Mouse (Mus musculus) heart, postnatal 25 days (tissue): ENCODE measurements around the gene Zfp277. TPM values are rescaled to one million over a fixed set of nuclear protein-coding genes. Genes with fewer than 3 reads are reported as not detected.
A peak's percentile ranks its signal among the peaks of the same experiment; 100 is the strongest.

ENCODE experiments used
- DNase-seq: peaks from one replicate; pipeline ENCODE4 v3.0.0; 2022; ENCODE audit warnings: low spot score
- intact Hi-C: fragments of 180-260 bp; cut with DNase I; formaldehyde crosslinking; loops from one replicate; pipeline ENCODE4 v1.15.1; 2025
- total RNA-seq, 2 experiments: library from RNA; stranded (reverse); gene quantifications; 2 replicates each; pipeline ENCODE4 v1.2.3; 2021

Zfp277 gene
- total RNA-seq, 2 experiments from 2014 or later = 11.0 to 11.7 TPM

DNA sequence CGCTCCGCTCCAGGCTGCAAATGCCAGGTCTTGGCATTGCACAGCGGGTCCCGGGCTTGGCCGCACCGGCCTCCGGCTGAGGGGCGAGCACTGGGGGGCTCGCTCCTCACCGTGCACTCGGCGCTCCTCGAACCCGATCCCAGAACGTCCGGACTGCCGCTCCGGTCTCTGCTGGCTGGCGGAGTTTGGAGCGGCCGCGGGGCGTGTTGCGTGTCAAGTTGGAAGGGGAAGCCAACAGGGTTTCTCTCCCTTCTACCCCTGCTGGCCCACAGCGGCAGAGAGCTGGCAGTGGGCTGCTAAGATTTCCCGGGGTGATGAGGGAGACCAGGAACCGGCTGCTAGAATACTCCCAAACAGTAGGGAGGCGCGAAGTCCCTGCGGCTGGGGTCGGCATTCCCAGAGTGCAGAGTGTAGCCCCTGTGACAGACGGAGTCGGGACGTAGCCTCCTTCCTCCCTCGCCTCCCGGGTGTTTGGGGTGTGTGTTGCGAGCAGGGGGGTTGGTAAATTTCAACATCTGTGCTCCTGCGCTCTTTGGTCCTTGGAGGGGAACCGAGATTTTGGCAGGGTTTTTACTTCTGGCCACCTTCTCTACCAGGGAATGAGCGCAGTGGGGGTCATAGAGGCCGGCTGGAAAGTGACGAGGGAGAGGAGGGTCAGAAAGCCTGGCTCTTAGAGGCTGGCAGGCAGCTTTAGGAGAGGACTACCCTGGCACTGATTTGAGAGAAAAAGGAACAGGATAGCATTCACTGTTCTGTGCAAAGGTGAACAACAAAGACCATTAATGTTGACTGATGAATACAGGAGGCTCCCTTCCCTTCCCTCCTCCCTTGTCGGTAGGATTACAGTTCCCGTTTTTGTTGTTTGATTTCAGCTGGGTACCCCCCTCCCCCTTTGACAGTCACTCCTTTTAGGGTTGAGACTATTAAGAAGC lies 1.0 kb upstream of the Zfp277 start:
- intact Hi-C loops = loop anchor here (5.0 kb wide), 3 partner anchors 56 to 371 kb away; no protein-coding TSS in a partner anchor

DNA sequence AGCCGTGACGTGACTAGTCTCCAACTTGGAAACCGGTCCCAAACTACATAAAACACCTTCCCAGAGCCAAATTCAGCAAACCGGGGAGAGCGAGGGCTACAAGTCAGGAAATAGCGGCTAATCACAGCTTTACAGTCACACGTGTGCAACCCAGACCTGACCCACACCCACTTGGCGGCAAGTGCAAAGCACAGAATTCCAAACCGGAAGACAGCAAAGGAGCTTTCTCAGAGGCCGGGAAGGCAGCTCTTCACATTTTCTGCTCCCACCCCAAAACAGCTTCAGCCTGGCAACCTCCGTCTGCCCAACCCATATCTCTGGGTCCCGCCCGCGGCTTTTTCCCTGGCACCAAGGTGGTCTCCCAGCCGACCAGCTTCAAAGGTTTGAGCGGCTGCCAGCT lies 496 bp downstream of the Zfp277 start:
- no peak for DNase-seq
- intact Hi-C loops = loop anchor here (5.0 kb wide), 3 partner anchors 57 to 372 kb away; no protein-coding TSS in a partner anchor

More for the DNA sequence above, 1.0 kb upstream of the Zfp277 start:
- DNase-seq = peak; percentile 23

DNA sequence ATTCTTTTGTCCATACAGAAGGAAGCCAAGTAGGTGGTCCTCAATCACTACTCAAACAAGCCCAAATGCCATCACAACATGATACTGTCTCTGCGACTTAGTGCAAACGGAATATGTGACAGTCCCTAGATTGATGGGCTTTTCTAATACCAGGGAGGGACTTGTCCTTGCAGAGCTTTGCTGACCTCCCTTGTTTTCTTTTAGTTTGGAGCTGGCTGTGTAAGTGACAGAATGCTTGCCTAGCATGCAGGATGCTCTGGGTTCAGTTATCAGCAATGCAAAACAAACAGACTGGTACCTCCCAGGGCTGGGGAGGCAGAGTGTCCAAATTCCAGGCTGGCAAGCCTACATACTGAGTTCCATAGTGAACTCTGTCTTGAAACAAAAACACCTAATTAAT lies 7.7 kb downstream of the Zfp277 start:
- DNase-seq = no peak
- intact Hi-C loops = no loop called here

DNA sequence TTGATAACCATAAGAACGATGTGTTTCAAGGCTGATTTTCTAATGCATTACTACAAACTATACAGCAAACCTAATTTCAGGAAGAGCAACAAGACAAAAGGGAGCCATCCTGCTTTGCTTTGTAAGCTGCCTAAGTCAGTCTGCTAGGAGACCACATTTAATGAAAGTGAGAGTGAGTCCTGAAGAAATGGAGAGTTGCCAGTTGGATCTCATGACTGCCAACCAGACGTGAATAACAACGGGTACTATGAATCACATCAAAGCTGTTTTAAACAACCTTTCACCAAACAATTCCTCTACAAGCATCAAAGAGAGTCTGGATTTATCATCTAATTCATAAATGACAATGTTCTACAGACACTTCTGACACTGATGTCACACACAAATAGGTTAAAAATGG lies 11.6 kb downstream of the Zfp277 start:
- DNase-seq = no peak
- intact Hi-C loops = no loop called here

DNA sequence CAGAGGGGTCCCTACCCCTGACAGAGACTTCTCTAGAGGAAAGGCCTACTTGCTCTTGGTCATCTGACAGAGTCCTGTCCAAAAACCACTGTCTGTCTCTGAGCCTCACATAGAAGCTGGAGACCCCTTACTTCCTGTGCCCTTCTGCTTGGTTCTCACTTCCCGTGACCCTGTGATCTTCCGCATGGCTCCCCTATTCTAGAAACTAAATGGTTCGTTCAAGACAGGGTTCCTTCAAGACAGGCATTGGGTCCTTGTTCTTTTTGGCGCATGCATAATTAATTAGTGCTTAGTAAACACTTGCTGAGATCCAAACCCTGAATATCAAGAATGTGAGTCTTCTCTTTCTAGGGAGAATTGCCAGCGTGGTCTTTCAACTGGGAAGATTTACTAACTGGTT lies 14.6 kb downstream of the Zfp277 start:
- no peak for DNase-seq
- intact Hi-C loops = no loop called here

DNA sequence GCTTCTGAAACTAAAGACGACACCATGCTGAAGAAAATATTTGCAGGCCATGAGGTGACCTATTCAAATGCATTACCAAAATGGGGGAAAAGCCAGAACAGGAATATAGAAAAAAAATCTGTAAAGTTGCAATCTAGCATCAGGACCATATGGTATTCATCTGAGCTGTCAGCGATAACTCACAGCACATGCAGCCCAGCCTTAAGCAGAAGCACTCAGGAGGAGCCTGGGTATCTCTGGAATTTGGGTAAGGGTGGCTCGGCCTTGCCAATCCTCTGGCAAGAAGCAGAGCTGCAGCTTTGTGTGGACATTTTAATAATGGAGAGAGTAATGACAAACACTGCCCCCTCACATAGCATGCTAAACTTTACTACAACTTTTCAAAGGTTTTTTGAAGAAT lies 15.7 kb downstream of the Zfp277 start:
- DNase-seq = no peak
- intact Hi-C loops = no loop called here

DNA sequence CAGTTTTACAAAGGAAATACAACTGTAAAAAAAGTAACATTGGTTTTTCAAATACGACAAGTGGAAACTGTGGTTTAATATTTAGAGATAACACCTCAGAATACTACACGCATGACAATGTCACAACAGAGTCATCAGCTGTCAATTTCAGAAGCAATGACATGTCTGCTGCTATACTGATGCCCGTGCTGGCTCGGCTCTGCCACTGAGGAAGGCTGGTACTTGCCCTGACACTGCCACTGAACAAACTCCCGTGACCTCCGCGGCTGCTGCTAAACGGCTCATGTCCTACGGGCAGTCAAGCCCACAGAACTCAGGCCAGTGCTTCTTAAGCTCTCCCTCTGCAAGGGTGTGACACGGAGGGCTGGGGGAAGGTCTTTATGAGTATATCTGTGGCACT lies 18.1 kb downstream of the Zfp277 start:
- intact Hi-C loops = no loop called here

DNA sequence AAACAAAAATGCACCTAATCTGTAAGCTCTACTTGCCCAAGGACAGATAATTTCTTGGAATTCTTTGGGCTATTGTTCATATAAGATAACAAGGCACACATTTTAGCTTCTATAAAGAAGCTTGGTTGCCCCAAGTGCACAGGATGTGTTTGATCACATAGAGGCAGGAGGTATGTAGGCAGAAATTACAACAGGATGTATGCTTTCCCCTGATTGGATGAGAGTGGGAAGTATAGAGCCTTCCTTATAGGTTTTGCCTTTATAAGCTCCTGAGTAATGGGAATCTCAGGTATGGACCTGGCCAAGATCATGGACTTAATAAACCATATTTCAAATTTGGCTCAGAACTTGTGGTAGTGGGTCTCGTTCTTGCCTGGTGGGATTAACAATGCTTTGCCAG lies 20.7 kb downstream of the Zfp277 start:
- DNase-seq = no peak
- intact Hi-C loops = no loop called here

More for the DNA sequence above, 18.1 kb downstream of the Zfp277 start:
- DNase-seq = no peak

DNA sequence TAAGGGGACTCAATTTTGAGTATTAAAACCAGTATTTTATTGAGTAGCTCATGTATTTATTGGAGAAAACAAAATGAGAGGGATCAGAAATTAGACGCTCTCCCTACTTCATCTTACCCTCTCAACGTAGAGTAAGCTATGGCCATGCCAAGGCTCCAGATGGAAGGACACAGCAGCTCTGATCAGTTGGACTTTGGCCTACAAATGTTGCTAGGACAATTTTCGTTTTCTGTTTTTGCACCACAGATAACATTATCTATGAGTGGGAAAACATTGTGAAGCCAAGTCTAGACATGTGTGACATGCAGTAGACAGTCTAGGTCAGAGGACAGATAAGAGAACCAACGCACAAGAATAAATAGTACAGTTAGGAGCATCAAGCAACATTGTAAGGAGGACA lies 28.4 kb downstream of the Zfp277 start:
- intact Hi-C loops = no loop called here

DNA sequence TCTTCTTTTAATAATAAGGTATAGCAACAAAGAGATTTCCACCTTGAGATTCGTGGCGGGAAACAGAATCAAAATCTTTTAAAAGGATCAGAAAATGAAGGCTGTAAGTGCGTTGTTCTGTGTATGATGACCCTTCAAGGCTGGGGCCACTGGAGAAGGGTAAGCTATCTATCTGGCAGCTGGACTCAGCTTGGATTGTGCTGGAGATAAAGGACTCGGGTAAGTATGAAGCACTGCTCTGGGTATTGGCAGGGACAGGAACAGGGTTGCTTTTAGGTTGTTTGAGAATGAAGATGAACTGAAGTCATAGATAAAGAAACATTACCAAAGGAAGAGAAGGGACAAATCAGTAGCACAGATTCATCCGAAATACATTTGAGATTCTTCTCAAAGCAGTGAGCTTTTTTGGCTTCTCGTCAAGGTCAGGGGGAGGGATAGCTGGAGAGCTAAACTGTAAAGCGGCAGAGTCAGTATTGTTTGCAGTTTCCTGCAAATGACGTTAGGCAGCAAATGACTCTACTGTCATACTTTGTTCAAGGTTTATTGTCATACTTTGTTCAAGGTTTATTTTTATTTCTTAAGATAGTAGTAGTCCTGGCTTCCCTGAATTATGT lies 30.3 kb downstream of the Zfp277 start:
- intact Hi-C loops = no loop called here
- no peak for DNase-seq

More for the DNA sequence above, 28.4 kb downstream of the Zfp277 start:
- DNase-seq = no peak

DNA sequence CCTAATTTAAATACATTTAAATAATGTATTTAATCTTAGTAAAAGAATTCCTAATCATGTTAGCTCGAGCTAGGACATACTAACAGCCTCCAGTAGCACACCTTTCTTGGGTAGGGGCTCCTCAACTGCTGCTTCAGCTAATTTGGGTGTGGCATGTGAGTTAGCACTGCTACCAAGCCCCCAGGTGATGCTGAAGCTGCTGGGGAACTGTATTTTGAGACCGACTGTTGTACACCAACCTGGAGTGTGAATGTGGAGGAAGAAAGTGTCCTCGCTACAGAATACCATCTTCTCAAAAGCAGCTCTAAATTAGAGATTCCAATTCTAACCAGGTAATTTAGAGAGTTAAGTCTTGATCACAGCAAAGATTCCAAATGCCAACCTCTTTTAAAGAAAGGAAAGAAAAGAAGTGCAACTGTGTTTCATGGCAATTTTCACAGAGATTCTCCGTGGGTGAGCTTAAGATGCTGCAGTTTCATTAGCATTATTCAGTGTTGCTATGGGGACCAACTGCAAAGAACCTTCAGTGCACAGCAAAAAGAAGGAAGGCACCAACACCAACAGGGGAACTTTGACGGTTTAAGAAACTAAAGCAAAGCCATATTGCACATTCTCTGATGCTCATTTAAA lies 30.9 kb downstream of the Zfp277 start:
- intact Hi-C loops = no loop called here
- no peak for DNase-seq

DNA sequence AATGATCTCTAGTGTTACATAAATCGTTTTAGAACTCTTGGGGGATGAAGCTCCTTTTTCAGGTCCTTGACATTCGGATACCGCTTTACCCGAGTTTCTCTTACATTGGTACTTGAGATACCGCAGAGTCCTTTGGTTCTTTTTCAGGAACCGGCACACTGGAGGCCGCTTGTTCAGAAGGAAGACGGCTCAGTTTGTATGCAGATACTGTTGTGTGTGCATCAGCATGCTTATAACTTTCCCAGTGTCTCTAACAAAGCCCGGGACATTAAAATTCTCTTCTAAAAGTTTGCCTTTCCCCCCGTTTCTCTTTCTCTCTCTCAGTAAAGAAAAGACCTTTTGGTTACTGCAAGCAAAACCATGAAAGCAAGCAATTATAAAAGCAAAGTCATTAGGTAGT lies 45.9 kb downstream of the Zfp277 start:
- intact Hi-C loops = no loop called here
- no peak for DNase-seq

DNA sequence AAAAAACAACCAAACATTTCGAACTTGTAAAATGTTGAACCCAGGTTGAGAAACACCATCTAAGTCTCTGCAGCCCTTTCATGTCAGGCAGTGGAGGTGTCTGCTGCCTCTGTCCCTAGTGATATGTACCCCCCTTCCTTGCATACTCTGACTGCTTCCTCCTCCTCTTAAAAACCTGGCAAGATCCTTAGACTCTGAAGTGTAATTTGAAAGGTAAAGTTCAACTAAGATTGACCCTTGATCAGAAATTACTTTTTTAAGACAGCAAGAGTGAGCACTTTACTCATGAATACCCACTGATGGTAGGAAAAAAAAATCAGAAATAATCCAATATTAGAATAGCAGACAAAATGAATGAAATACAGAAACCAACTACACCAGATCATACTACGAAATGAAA lies 46.3 kb downstream of the Zfp277 start:
- intact Hi-C loops = no loop called here
- no peak for DNase-seq

DNA sequence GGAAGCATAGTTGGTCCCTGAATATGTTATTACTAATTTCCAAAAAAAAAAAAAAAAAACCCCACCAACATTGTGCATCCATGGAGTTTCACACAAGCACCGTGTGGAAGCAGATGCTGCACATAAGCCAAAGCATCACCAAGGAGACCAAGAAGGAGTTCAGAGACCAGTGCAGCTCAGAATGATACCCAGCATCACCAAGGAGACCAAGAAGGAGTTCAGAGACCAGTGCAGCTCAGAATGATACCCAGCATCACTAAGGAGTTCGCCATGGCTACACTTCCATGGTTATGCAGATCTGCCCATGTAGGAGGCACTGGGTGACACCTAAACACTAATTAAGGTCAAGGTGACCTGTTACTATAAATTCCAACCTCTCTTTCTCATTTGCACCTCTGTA lies 46.8 kb downstream of the Zfp277 start:
- intact Hi-C loops = no loop called here
- no peak for DNase-seq

DNA sequence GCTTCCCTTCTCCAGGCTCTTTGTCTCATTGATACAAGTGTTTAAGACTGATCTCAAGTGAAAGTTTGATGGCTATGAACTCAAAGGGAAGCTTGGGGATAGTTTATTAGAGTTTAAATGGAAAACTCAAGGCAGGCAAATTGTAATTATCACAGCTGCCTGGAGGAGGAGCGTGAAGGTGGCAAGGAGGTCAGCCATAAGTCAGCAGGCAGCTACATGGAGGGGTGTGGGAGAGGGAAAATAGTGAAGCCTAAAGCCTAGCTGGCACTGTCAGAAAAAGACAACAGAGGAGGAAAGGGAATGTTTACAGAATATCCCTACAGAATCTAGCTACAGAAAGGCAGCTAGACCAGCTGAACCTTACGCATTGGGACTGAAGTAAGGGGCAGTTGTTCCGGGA lies 52.8 kb downstream of the Zfp277 start:
- DNase-seq = no peak
- intact Hi-C loops = no loop called here

DNA sequence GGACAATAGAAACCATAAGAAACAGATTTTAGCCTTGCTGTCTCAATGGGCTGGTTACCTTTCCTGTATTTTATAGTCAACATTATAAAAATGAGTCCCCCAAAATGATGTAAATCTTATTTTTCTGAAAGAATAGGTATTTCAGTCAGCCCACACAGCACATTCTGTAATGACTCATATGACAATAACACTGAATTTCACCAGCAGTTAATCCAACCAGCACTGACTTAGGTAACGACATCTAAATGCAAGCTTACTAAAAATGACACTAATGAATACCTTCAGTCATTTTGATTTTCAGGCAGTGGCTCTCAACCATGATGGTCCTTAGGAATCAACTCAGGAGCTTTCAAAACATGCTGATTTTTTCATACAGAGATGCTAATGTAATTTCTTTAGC lies 54.4 kb downstream of the Zfp277 start:
- intact Hi-C loops = no loop called here
- no peak for DNase-seq

DNA sequence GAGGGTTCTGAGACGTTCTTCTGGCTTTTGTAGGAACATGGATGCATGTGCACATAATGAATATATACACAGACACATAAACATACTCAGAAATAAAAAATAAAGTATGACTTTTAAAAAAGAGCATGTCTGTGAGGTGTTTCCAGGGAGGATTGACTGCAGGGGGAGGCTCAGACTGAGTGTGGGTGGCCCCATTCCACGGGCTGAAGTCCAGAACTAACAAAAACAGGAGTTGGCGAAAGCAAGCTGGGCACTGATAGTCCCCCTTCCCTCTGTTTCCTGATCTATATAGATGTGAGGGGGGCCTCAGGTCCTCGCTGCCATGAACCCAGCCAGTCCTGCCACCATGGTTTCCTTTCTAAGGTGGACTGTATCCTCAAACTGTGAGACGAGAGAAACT lies 57.9 kb downstream of the Zfp277 start:
- intact Hi-C loops = no loop called here
- DNase-seq = no peak

DNA sequence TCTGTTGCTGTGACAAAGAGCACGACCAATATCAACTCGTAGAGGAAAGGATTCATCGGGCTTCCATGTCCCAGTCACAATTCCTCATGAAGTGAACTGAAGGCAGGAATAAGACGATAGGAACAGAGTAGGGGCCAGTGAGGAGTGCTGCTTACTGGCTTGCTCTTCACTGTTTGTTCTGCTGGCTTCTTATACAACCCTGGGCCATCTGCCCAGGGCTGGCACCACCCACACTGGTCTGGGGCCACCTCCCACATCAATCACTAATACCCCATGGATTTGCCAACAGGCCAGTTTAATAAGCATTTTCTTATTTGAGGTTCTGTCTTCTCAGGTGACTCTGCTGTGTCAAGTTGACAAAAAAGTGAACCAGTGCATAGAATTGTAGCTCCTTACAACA lies 60.4 kb downstream of the Zfp277 start:
- intact Hi-C loops = no loop called here

DNA sequence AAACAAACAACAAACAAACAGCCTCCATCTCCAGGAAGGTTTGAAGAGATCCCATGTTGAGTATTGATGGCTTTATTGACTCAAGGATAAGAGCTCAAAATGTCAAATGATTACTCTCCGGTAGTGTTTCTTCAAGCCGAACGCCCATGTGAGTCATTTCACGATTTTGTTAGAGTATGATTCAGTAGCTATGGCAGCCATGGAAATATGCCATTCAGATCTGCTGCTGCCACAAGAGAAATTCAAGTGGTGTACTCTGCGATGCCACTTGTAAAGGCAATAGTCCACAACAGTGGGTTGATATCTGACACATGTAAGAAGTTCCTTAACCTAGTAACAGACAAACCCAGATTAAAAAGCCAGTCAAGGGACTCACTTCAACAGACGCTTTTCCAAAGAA lies 62.0 kb downstream of the Zfp277 start:
- DNase-seq = no peak
- intact Hi-C loops = no loop called here

More for the DNA sequence above, 60.4 kb downstream of the Zfp277 start:
- no peak for DNase-seq

DNA sequence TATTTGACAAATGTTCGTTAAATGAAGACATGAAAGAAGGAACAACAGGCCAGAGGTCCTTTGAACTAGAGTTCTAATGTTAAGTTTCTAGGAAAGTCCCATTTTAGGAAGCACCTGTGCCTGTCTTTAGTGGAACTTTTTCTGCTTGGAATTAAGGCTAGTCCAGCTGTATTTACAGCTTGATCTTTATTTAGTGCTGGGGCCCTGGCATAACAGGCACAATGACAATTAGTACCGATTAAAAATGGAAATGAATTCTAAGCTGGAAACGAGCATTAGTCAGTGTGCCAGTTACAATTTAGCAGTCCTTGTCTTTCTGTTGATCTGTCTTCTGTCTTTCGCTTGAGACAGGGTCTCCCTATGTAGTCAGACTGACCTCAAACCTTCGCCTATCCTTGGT lies 63.2 kb downstream of the Zfp277 start:
- intact Hi-C loops = no loop called here
- DNase-seq = no peak

DNA sequence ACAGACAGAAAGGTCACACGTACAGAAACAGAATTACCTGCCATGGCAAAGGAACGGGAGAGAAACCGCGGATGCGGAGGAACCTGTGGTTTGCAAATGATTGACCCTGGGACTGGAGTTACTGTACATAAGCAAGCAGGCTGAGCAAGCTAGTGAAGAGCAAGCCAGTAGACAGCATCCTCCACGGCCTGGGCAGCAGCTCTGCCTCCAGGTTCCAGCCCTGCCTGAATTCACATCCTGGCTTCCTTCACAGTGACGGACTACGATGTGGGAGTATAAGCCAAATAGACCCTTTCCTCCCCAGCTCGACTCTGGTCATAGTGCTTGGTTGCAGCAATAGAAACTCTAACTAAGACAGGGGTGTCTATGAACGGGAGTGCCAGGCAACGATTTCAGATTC lies 63.9 kb downstream of the Zfp277 start:
- DNase-seq = no peak
- intact Hi-C loops = no loop called here
